Comparison of ENCODE assay signal across 9 mouse cellular contexts in genomic region chr6:88198070-88198940, GRCm38 (mm10). TPM values are rescaled to one million over a fixed set of nuclear protein-coding genes. Genes with fewer than 3 reads are reported as not detected.
DNase-seq lines count a peak whose midpoint lies in the region; ATAC-seq lines count a peak whose summit lies in the region.
"Had no signal": no experiment of that assay in that cellular context is flagged by ENCODE, and none has a peak within 500 bp of the region (broad histone marks: within the 10 kb centered on the region; RNA-seq: fewer than 3 reads in every experiment).

No protein-coding gene starts in this region.

- under 1% methylated on average over 58 of the region's 62 CpGs for WGBS in forebrain, embryonic 12.5 days
- WGBS in limb, embryonic 11.5 days: under 1% methylated on average over 56 of the region's 62 CpGs
- WGBS in midbrain, embryonic 10.5 days: under 1% methylated on average over 56 of the region's 62 CpGs

- peaks cover 100% of the 10 kb centered on the region for H3K27me3 ChIP-seq in forebrain, embryonic 12.5 days
- H3K27me3 ChIP-seq in limb, embryonic 11.5 days (ENCODE audit: control insufficient read depth, insufficient read depth, low read length): peaks cover 94% of the 10 kb centered on the region
- peaks cover 100% of the 10 kb centered on the region for H3K27me3 ChIP-seq in midbrain, embryonic 10.5 days (ENCODE audit: low read depth, poor library complexity, severe bottlenecking)

- no peaks in the 10 kb centered on the region for H3K36me3 ChIP-seq in forebrain, embryonic 12.5 days (replicated peaks)
- no peaks in the 10 kb centered on the region for H3K36me3 ChIP-seq in limb, embryonic 11.5 days (ENCODE audit: control insufficient read depth, insufficient read depth, low read length)
- no peaks in the 10 kb centered on the region for H3K36me3 ChIP-seq in midbrain, embryonic 10.5 days

- ATAC-seq in forebrain, embryonic 12.5 days (ENCODE audit: low FRiP score): peak; percentile 53; the same call in 1 of the 2 replicates
- ATAC-seq in limb, embryonic 11.5 days (ENCODE audit: insufficient number of reproducible peaks, low FRiP score, low TSS enrichment, low read depth): peak; percentile 26; the same call in 1 of the 2 replicates

- H3K9me3 ChIP-seq in forebrain, embryonic 12.5 days: no peaks in the 10 kb centered on the region
- no peaks in the 10 kb centered on the region for H3K9me3 ChIP-seq in limb, embryonic 11.5 days (ENCODE audit: control insufficient read depth, low read length)
- no peaks in the 10 kb centered on the region for H3K9me3 ChIP-seq in midbrain, embryonic 10.5 days (replicated peaks)

- peak overlapping the region; percentile 63 for H3K4me2 ChIP-seq in forebrain, embryonic 12.5 days
- peak overlapping the region; percentile 84 for H3K4me2 ChIP-seq in limb, embryonic 11.5 days (ENCODE audit: low read depth, severe bottlenecking)

- intact Hi-C loops in heart, postnatal 25 days (cut with DNase I): no loop called here

- peak overlapping the region; percentile 30; the same call in 1 of the 2 replicates for H3K9ac ChIP-seq in forebrain, embryonic 12.5 days
- H3K9ac ChIP-seq in limb, embryonic 11.5 days (ENCODE audit: low read length): peak overlapping the region; percentile 37

- H3K4me1 ChIP-seq in forebrain, embryonic 12.5 days: peaks cover 49% of the 10 kb centered on the region
- peaks cover 36% of the 10 kb centered on the region for H3K4me1 ChIP-seq in limb, embryonic 11.5 days (ENCODE audit: control insufficient read depth, insufficient read depth, low read length)
- H3K4me1 ChIP-seq in midbrain, embryonic 10.5 days: peaks cover 72% of the 10 kb centered on the region

- DNase-seq in right cerebral cortex, postnatal 14 days: peak; percentile 32
- DNase-seq in right cerebral cortex, postnatal 36 days (ENCODE audit: low spot score in 2 of 2): no peak
- DNase-seq in heart, postnatal 25 days (ENCODE audit: low spot score): peak; percentile 86
- DNase-seq in limb, embryonic 11.5 days (ENCODE audit: low spot score): peak; percentile 83
- DNase-seq in midbrain, embryonic 10.5 days (ENCODE audit: low spot score): peak; percentile 86
- DNase-seq in testis, postnatal 14 days (ENCODE audit: low spot score): peak; percentile 81
- no peak for DNase-seq in thymus, adult 18-20 months

- peak overlapping the region; percentile 40 for H3K4me3 ChIP-seq in forebrain, embryonic 12.5 days (replicated peaks)
- peak overlapping the region; percentile 37 for H3K4me3 ChIP-seq in limb, embryonic 11.5 days (ENCODE audit: low read depth, low read length)
- H3K4me3 ChIP-seq in midbrain, embryonic 10.5 days: peak overlapping the region; percentile 55

- H3K27ac ChIP-seq in forebrain, embryonic 12.5 days: no peak overlapping the region
- no peak overlapping the region for H3K27ac ChIP-seq in limb, embryonic 11.5 days (replicated peaks; ENCODE audit: low read depth, low read length)
- H3K27ac ChIP-seq in midbrain, embryonic 10.5 days (replicated peaks): peak overlapping the region; percentile 38

RNA-seq across cellular contexts. Expression of gene Gata2, which starts 4.6 kb away (rescaled TPM):
- polyA plus RNA-seq in forebrain, embryonic 12.5 days (2016; fragmentation: Nextera tagmentation; extraction: Ambion mirVana): 9.4 and 14.6 TPM in 2 replicates
- total RNA-seq in heart, postnatal 25 days (2021): 10 to 100 TPM; 17.0 to 19.8 TPM
- polyA plus RNA-seq in limb, embryonic 11.5 days (2014; fragmentation: Nextera tagmentation; extraction: Ambion mirVana): 1.9 and 4.0 TPM in 2 replicates
- 19.3 and 36.1 TPM in 2 replicates for polyA plus RNA-seq in midbrain, embryonic 10.5 days (2016; fragmentation: Nextera tagmentation; extraction: Ambion mirVana)

RNA-seq across cellular contexts. Expression of gene Dnajb8, which starts 23.8 kb away (rescaled TPM):
- not detected in 2 replicates for polyA plus RNA-seq in forebrain, embryonic 12.5 days (2016; fragmentation: Nextera tagmentation; extraction: Ambion mirVana)
- total RNA-seq in heart, postnatal 25 days (2021): not detected
- polyA plus RNA-seq in limb, embryonic 11.5 days (2014; fragmentation: Nextera tagmentation; extraction: Ambion mirVana): not detected in 2 replicates
- polyA plus RNA-seq in midbrain, embryonic 10.5 days (2016; fragmentation: Nextera tagmentation; extraction: Ambion mirVana): not detected in 2 replicates
- total RNA-seq: MEL had no signal

Comparison
In these comparisons a context has a peak if more than half of its experiments do, and no peak if none do; other contexts are left out.
1. DNase-seq: peak in right cerebral cortex, postnatal 14 days (single experiment), heart, postnatal 25 days (single experiment), limb, embryonic 11.5 days (single experiment), midbrain, embryonic 10.5 days (single experiment) and testis, postnatal 14 days (single experiment); none in right cerebral cortex, postnatal 36 days (0 of 2) and thymus, adult 18-20 months (0 of 2).
2. Peak in every context shown above with its lines, with median percentiles within 50 percentile points of each other: H3K4me3 ChIP-seq.